ENCODE assay signal across 24 mouse cellular contexts in genomic region chr7:127289306-127289705, GRCm38 (mm10). TPM values are rescaled to one million over a fixed set of nuclear protein-coding genes. Genes with fewer than 3 reads are reported as not detected.
A peak's percentile ranks its signal among the peaks of the same experiment; 100 is the strongest.
DNase-seq lines count a peak whose midpoint lies in the region; ATAC-seq lines count a peak whose summit lies in the region.
"Had no signal": no experiment of that assay in that cellular context is flagged by ENCODE, and none has a peak within 500 bp of the region (broad histone marks: within the 10 kb centered on the region; RNA-seq: fewer than 3 reads in every experiment).

No protein-coding gene starts in this region.

- 0 out of 2 replicates have a peak, but pooled peaks have one; percentile 43 for ATAC-seq in common myeloid progenitor, adult 5-6 weeks (replicated peaks; ENCODE audit: low read depth, poor library complexity, severe bottlenecking)
- no peak for ATAC-seq in forebrain, embryonic 15.5 days (replicated peaks)
- ATAC-seq: forebrain, embryonic 13.5 days; intestine, embryonic 15.5 days; Patski had no signal

- H3K4me1 ChIP-seq in limb, embryonic 10.5 days, result no peaks in the 10 kb centered on the region
- H3K4me1 ChIP-seq in forebrain, embryonic 15.5 days, result no peaks in the 10 kb centered on the region
- H3K4me1 ChIP-seq: forebrain, embryonic 13.5 days; hindbrain, embryonic 12.5 days; hindbrain, embryonic 15.5 days; intestine, embryonic 15.5 days had no signal

- peak overlapping the region; percentile 66 for H3K27ac ChIP-seq in macrophage
- H3K27ac ChIP-seq in limb, embryonic 10.5 days, result no peak overlapping the region
- no peak overlapping the region for H3K27ac ChIP-seq in forebrain, embryonic 15.5 days (replicated peaks)
- H3K27ac ChIP-seq: forebrain, embryonic 10.5 days; forebrain, embryonic 13.5 days; hindbrain, embryonic 12.5 days; hindbrain, embryonic 15.5 days; intestine, embryonic 15.5 days had no signal

- DNase-seq in B cell, adult 2 months, result peak; percentile 28 to 39
- peak; percentile 61 for DNase-seq in CD4-positive helper T cell, adult 2 months (ENCODE audit: low read depth, low spot score)
- DNase-seq in gastrocnemius, adult 8-10 months (ENCODE audit: low spot score in 2 of 2), result no peak
- no peak for DNase-seq in testis, postnatal 14 days (ENCODE audit: low spot score)
- DNase-seq in limb, embryonic 10.5 days (ENCODE audit: low spot score), result no peak
- DNase-seq: adrenal gland, postnatal 10 days; cerebellum, adult 11-12 months; cerebellum, adult 8-10 months; cerebellum, postnatal 10 days; cerebellum, postnatal 36 days; gastrocnemius, postnatal 10 days; gastrocnemius, postnatal 36 days; heart, adult 11 months had no signal

- H3K4me3 ChIP-seq in macrophage (ENCODE audit: inconsistent target), result no peak overlapping the region
- H3K4me3 ChIP-seq in limb, embryonic 10.5 days, result no peak overlapping the region
- no peak overlapping the region for H3K4me3 ChIP-seq in forebrain, embryonic 15.5 days
- H3K4me3 ChIP-seq: forebrain, embryonic 10.5 days; forebrain, embryonic 13.5 days; hindbrain, embryonic 12.5 days; hindbrain, embryonic 15.5 days; intestine, embryonic 15.5 days had no signal

- H3K27me3 ChIP-seq in limb, embryonic 10.5 days (ENCODE audit: low read depth, poor library complexity, severe bottlenecking), result no peaks in the 10 kb centered on the region
- H3K27me3 ChIP-seq in forebrain, embryonic 15.5 days, result no peaks in the 10 kb centered on the region
- H3K27me3 ChIP-seq: forebrain, embryonic 13.5 days; hindbrain, embryonic 12.5 days; hindbrain, embryonic 15.5 days; intestine, embryonic 15.5 days; Patski had no signal

- no peak overlapping the region for H3K4me2 ChIP-seq in forebrain, embryonic 15.5 days (replicated peaks)
- H3K4me2 ChIP-seq: forebrain, embryonic 13.5 days; heart, embryonic 11.5 days; hindbrain, embryonic 12.5 days; hindbrain, embryonic 15.5 days; intestine, embryonic 15.5 days had no signal

- no peaks in the 10 kb centered on the region for H3K79me2 ChIP-seq in macrophage (ENCODE audit: inconsistent target)

- no peaks in the 10 kb centered on the region for H3K36me3 ChIP-seq in macrophage (ENCODE audit: inconsistent target)
- no peaks in the 10 kb centered on the region for H3K36me3 ChIP-seq in limb, embryonic 10.5 days
- H3K36me3 ChIP-seq in forebrain, embryonic 15.5 days, result no peaks in the 10 kb centered on the region
- H3K36me3 ChIP-seq: forebrain, embryonic 10.5 days; G1E; hindbrain, embryonic 12.5 days; hindbrain, embryonic 15.5 days; intestine, embryonic 15.5 days had no signal

- WGBS in macrophage (ENCODE audit: missing documents), result 8% methylated on average over 2 of the region's 2 CpGs
- WGBS in limb, embryonic 10.5 days, result 87% methylated on average over 2 of the region's 2 CpGs
- 100% methylated on average over 2 of the region's 2 CpGs for WGBS in forebrain, embryonic 15.5 days

- peaks cover 12% of the 10 kb centered on the region; the same call in 1 of the 2 replicates for H3K9me3 ChIP-seq in limb, embryonic 10.5 days (replicated peaks)
- H3K9me3 ChIP-seq in forebrain, embryonic 15.5 days, result no peaks in the 10 kb centered on the region; the same call in 1 of the 2 replicates
- H3K9me3 ChIP-seq: G1E; hindbrain, embryonic 15.5 days; intestine, embryonic 15.5 days had no signal

- H3K9ac ChIP-seq in forebrain, embryonic 15.5 days (replicated peaks), result no peak overlapping the region
- H3K9ac ChIP-seq: forebrain, embryonic 13.5 days; hindbrain, embryonic 12.5 days; hindbrain, embryonic 15.5 days; intestine, embryonic 15.5 days had no signal

RNA-seq across cellular contexts. Expression of gene Itgal, which starts 6.8 kb away (rescaled TPM):
- 26.1 and 31.6 TPM in 2 replicates for total RNA-seq in common myeloid progenitor, adult 5-6 weeks (2017)
- 1,000 to 10,000 TPM in 1 of 26 experiments, 100 to 1,000 TPM in 9, 10 to 100 TPM in 10, 1 to 10 TPM in 6; 3.3 to 1,078 (median 68.2) TPM for total RNA-seq in macrophage (2018; cell fraction: chromatin; rRNA removed)
- total RNA-seq in macrophage (2018; cell fraction: cytosol; rRNA removed), result 100 to 1,000 TPM in 4 of 26 experiments, 10 to 100 TPM in 10, 1 to 10 TPM in 12; 3.5 to 139 (median 22.0) TPM
- 100 to 1,000 TPM in 12 of 26 experiments, 10 to 100 TPM in 13, 1 to 10 TPM in 1; 8.1 to 442 (median 79.9) TPM for total RNA-seq in macrophage (2018; cell fraction: nucleus; rRNA removed)
- 5.5 to 18.7 TPM (median 12.0 TPM) in 3 replicates for polyA plus RNA-seq in macrophage (2018)
- total RNA-seq in gastrocnemius, adult 8-10 months (2022), result under 1 TPM; 0.07 to 0.25 (median 0.17) TPM
- 0.46 and 0.69 TPM in 2 replicates for polyA plus RNA-seq in limb, embryonic 10.5 days (2016; fragmentation: Nextera tagmentation; extraction: Ambion mirVana)
- 0.22 and 0.28 TPM in 2 replicates for polyA plus RNA-seq in forebrain, embryonic 15.5 days (2015; fragmentation: Nextera tagmentation; extraction: Ambion mirVana)

RNA-seq across cellular contexts. Expression of gene Sephs2, which starts 15.5 kb away (rescaled TPM):
- 99.1 and 102 TPM in 2 replicates for total RNA-seq in common myeloid progenitor, adult 5-6 weeks (2017)
- total RNA-seq in macrophage (2018; cell fraction: chromatin; rRNA removed), result 10 to 100 TPM in 15 of 26 experiments, 1 to 10 TPM in 11; 1.8 to 76.5 (median 14.2) TPM
- total RNA-seq in macrophage (2018; cell fraction: cytosol; rRNA removed), result 100 to 1,000 TPM in 1 of 26 experiments, 10 to 100 TPM in 25; 13.6 to 109 (median 45.9) TPM
- total RNA-seq in macrophage (2018; cell fraction: nucleus; rRNA removed), result 100 to 1,000 TPM in 1 of 26 experiments, 10 to 100 TPM in 22, 1 to 10 TPM in 3; 5.1 to 115 (median 32.6) TPM
- 19.7 to 40.4 TPM (median 38.9 TPM) in 3 replicates for polyA plus RNA-seq in macrophage (2018)
- total RNA-seq in gastrocnemius, adult 8-10 months (2022), result 10 to 100 TPM; 38.1 to 45.4 (median 41.6) TPM
- 89.7 and 93.9 TPM in 2 replicates for polyA plus RNA-seq in limb, embryonic 10.5 days (2016; fragmentation: Nextera tagmentation; extraction: Ambion mirVana)
- polyA plus RNA-seq in forebrain, embryonic 15.5 days (2015; fragmentation: Nextera tagmentation; extraction: Ambion mirVana), result 48.7 and 49.5 TPM in 2 replicates

RNA-seq across cellular contexts. Expression of gene Dctpp1, which starts 28.8 kb away (rescaled TPM):
- 85.1 and 88.3 TPM in 2 replicates for total RNA-seq in common myeloid progenitor, adult 5-6 weeks (2017)
- total RNA-seq in macrophage (2018; cell fraction: chromatin; rRNA removed), result 1 to 10 TPM in 5 of 26 experiments, not detected in 21; 1.4 to 4.0 (median 1.5) TPM
- 10 to 100 TPM; 15.8 to 36.1 (median 24.0) TPM for total RNA-seq in macrophage (2018; cell fraction: cytosol; rRNA removed)
- 1 to 10 TPM; 1.1 to 9.8 (median 3.8) TPM for total RNA-seq in macrophage (2018; cell fraction: nucleus; rRNA removed)
- 15.9 to 45.9 TPM (median 27.1 TPM) in 3 replicates for polyA plus RNA-seq in macrophage (2018)
- 10 to 100 TPM; 31.3 to 38.3 (median 33.9) TPM for total RNA-seq in gastrocnemius, adult 8-10 months (2022)
- polyA plus RNA-seq in limb, embryonic 10.5 days (2016; fragmentation: Nextera tagmentation; extraction: Ambion mirVana), result 340 and 453 TPM in 2 replicates
- polyA plus RNA-seq in forebrain, embryonic 15.5 days (2015; fragmentation: Nextera tagmentation; extraction: Ambion mirVana), result 159 and 166 TPM in 2 replicates

RNA-seq across cellular contexts. Expression of gene Zfp771, which starts 45.2 kb away (rescaled TPM):
- total RNA-seq in common myeloid progenitor, adult 5-6 weeks (2017), result 6.3 and 8.9 TPM in 2 replicates
- 10 to 100 TPM in 24 of 26 experiments, 1 to 10 TPM in 2; 4.1 to 36.9 (median 18.8) TPM for total RNA-seq in macrophage (2018; cell fraction: chromatin; rRNA removed)
- total RNA-seq in macrophage (2018; cell fraction: cytosol; rRNA removed), result 1 to 10 TPM; 3.9 to 9.6 (median 6.6) TPM
- total RNA-seq in macrophage (2018; cell fraction: nucleus; rRNA removed), result 10 to 100 TPM in 18 of 26 experiments, 1 to 10 TPM in 8; 6.5 to 27.8 (median 13.3) TPM
- 2.3 to 8.3 TPM (median 8.1 TPM) in 3 replicates for polyA plus RNA-seq in macrophage (2018)
- total RNA-seq in gastrocnemius, adult 8-10 months (2022), result 10 to 100 TPM; 13.7 to 21.0 (median 18.3) TPM
- polyA plus RNA-seq in limb, embryonic 10.5 days (2016; fragmentation: Nextera tagmentation; extraction: Ambion mirVana), result 70.6 and 73.6 TPM in 2 replicates
- polyA plus RNA-seq in forebrain, embryonic 15.5 days (2015; fragmentation: Nextera tagmentation; extraction: Ambion mirVana), result 65.2 and 65.9 TPM in 2 replicates

RNA-seq across cellular contexts. Expression of gene Zfp768, which starts 56.1 kb away (rescaled TPM):
- total RNA-seq in common myeloid progenitor, adult 5-6 weeks (2017), result 5.1 and 6.8 TPM in 2 replicates
- 10 to 100 TPM in 14 of 26 experiments, 1 to 10 TPM in 12; 2.5 to 20.3 (median 10.6) TPM for total RNA-seq in macrophage (2018; cell fraction: chromatin; rRNA removed)
- total RNA-seq in macrophage (2018; cell fraction: cytosol; rRNA removed), result 10 to 100 TPM in 20 of 26 experiments, 1 to 10 TPM in 6; 6.4 to 17.6 (median 14.2) TPM
- total RNA-seq in macrophage (2018; cell fraction: nucleus; rRNA removed), result 10 to 100 TPM in 15 of 26 experiments, 1 to 10 TPM in 11; 3.9 to 25.8 (median 12.4) TPM
- 11.5 to 14.2 TPM (median 12.0 TPM) in 3 replicates for polyA plus RNA-seq in macrophage (2018)
- total RNA-seq in gastrocnemius, adult 8-10 months (2022), result 10 to 100 TPM; 39.1 to 55.1 (median 41.1) TPM
- 23.1 and 23.8 TPM in 2 replicates for polyA plus RNA-seq in limb, embryonic 10.5 days (2016; fragmentation: Nextera tagmentation; extraction: Ambion mirVana)
- 12.1 and 12.7 TPM in 2 replicates for polyA plus RNA-seq in forebrain, embryonic 15.5 days (2015; fragmentation: Nextera tagmentation; extraction: Ambion mirVana)

Comparison
In these comparisons a context has a peak if more than half of its experiments do, and no peak if none do; other contexts are left out.
1. DNase-seq: peak in B cell, adult 2 months (2 of 2) and CD4-positive helper T cell, adult 2 months (single experiment); none in gastrocnemius, adult 8-10 months (0 of 2), testis, postnatal 14 days (single experiment) and limb, embryonic 10.5 days (single experiment).